Mouse (Mus musculus): ENCODE results near the gene Hbb-bt. TPM values are rescaled to one million over a fixed set of nuclear protein-coding genes. Genes with fewer than 3 reads are reported as not detected.
A peak's percentile ranks its signal among the peaks of the same experiment; 100 is the strongest.
"Not testable (repeated sequence)": the region's sequence is repeated elsewhere in the genome, so short reads cannot be mapped to it uniquely, and the experiment has no call there.

Hbb-bt gene
- total RNA-seq (2022): 1,000 to 10,000 TPM in 1 of 4 experiments, 100 to 1,000 TPM in 3; 208 to 1,111 (median 289) TPM

- no peak for DNase-seq (ENCODE audit: low spot score)
Measured at GRCm38 (mm10) chr7:103813766-103814165, at the start of gene Hbb-bt. Gene Hbb-bt (minus strand): TSS chr7:103813996.

DNA sequence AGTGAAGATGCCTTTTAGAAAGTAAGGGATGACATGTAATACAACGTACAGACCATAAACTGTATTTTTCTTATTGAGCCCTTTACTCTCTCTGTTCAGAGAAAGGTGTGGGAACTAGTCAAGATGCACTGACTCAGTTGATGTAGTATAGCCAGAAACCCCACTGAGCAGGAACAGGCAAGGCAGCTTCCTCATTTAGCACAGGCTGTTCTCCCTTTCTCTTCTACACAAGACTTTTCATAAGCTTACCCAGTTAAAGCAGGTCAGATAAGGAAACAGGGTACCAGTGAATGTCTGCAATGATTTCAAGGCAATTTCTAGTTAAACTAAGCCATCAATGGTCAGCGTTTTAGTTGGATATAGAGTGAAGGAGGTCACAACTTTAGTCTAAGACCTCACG, 47.7 kb upstream of the Hbb-bt start:
- DNase-seq (ENCODE audit: low spot score): no peak

DNA sequence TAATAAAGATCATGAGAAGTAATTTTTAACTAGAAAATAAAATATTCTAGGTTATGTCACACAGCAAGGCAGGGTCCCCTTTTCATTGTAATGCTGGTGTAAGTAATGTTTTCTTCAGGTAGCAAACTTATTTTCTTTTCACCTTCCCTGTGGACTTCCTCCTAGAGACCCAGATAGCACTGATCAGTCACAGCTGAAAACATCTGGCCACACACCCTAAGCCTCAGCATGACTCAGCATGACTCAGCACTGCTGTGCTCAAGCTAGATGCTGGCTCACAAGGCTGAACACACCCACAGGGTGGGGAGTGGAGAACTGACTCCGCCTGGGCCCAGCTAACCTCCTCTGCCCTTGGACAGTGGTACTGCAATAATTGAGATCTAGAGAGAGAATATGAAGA, 47.1 kb upstream of the Hbb-bt start:
- DNase-seq (ENCODE audit: low spot score): peak; percentile 19

DNA sequence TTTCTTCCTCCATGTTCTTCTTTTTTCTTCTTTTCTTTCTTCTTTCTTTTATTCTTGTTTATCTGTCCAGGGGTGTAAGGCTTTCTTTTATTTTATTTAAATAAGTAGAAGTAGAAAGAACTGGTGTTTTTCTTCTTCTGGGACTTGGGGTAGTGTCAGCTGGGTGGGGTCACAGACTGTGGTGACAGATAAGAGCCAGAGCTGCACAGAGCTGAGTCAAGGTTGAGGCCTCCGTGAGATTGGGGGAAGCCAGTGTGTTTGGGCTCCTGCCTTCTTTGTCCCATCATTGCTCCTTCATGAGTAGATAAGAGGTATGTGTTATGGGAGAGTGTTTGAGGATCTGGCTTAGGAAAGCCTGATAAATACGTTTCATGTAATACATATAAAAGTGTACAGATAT, 45.3 kb upstream of the Hbb-bt start:
- DNase-seq (ENCODE audit: low spot score): no peak

DNA sequence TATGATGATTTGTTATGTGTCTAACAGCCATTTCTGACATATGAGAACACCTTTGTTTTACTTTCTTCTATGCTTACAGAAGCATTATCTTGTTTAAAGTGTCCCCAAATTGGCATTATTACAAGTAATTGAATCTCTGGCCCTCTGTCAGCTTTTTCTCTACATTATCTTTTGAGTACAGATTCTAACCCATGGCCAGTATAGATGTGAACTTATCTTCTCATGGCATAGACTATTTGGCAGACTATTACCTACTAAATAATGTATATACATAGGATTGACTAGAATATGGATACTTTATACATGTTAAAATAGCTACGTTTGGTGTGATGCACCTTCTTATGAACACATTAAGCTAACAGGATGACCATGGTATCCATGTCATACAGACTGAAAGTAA, 40.9 kb upstream of the Hbb-bt start:
- no peak for DNase-seq (ENCODE audit: low spot score)

GRCm38 (mm10) chr7:103853090-103853489, 39.3 kb upstream of the Hbb-bt start, which contains the start of gene Hbb-y:
Gene Hbb-y (minus strand): TSS chr7:103853216.
- DNase-seq (ENCODE audit: low spot score): no peak

DNA sequence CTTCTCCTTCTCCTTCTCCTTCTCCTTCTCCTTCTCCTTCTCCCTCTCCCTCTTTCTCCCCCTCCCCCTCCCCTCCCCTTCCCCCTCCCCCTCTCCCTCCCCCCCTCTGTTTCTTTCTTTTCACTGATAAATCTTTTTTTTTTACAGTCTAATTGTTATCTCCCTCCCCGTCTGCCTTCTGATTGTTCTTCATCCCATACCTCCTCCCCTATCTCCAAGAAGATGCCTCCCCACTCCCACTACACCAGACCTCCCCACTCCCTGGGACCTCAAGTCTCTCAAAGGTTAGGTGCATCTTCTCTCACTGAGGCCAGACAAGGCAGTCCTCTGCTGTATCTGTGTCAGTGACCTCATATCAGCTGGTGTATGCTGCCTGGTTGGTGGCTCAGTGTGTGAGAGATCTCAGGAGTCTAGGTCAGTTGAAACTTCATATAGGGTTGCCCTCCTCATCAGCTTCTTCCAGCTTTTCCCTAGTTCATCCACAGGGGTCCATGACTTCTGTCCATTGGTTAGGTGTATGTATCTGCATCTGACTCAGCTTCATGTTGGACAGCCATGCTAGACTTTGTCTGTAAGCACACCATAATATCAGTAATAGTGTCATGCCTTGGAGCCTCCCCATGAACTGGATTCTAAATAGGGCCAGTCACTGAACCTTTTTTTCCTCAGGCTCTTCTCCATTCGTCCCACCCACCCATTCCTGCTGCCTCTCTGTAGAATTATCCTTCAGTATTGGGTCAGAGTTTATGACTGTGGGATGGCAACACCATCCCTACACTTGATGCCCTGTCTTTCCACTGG, 30.9 kb upstream of the Hbb-bt start:
- DNase-seq (ENCODE audit: low spot score): no peak

GRCm38 (mm10) chr7:103843034-103843433, 29.2 kb upstream of the Hbb-bt start, which contains the start of gene Hbb-bh1:
Gene Hbb-bh1 (minus strand): TSS chr7:103843164.
- DNase-seq (ENCODE audit: low spot score): no peak

- no peak for DNase-seq (ENCODE audit: low spot score)
Measured at GRCm38 (mm10) chr7:103840268-103840667, 26.5 kb upstream of the Hbb-bt start, which contains the start of gene Hbb-bh2. Gene Hbb-bh2 (minus strand): TSS chr7:103840520.

GRCm38 (mm10) chr7:103827808-103828207, 14.0 kb upstream of the Hbb-bt start, which contains the start of gene Hbb-bs:
Gene Hbb-bs (minus strand): TSS chr7:103828096.
- no peak for DNase-seq (ENCODE audit: low spot score)

DNA sequence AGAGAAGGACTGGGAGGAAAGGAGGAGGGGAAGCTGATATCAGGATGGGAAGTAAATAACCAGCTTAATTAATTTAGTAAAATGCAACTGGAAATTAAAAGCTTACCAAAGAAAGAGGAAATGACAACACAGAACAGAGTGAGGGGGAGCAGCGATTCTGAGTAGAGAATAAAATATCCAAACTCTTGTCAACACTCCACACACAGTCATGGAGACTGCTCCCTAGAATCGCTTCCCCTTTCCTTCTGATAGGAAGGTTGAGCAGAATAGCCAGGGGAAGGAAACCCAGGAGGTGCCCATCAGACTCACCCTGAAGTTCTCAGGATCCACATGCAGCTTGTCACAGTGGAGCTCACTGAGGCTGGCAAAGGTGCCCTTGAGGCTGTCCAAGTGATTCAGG, 13.3 kb upstream of the Hbb-bt start:
- not testable (repeated sequence) for DNase-seq (ENCODE audit: low spot score)

DNA sequence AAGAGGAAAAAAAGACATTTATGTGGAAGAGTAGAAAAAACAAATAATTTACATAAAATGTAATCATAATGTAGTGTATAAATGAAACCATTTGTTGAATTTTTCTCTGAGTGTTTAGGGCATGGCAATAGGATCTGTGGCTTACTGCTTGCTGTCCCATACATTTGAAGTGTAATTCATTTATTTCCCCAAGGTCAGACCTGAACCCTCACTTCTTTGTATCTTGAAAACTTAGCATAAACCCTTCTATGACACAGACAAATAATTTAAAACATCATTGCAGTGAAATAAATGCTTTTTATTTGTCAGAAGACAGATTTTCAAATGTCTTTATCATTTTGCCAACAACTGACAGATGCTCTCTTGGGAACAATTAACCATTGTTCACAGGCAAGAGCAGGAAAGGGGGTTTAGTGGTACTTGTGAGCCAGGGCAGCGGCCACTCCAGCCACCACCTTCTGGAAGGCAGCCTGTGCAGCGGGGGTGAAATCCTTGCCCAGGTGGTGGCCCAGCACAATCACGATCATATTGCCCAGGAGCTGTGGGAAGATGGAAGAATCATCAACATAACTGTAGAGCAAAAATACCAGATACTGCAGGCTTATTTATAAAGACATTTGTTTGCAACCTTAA, 12.6 kb upstream of the Hbb-bt start:
- DNase-seq (ENCODE audit: low spot score): no peak

DNA sequence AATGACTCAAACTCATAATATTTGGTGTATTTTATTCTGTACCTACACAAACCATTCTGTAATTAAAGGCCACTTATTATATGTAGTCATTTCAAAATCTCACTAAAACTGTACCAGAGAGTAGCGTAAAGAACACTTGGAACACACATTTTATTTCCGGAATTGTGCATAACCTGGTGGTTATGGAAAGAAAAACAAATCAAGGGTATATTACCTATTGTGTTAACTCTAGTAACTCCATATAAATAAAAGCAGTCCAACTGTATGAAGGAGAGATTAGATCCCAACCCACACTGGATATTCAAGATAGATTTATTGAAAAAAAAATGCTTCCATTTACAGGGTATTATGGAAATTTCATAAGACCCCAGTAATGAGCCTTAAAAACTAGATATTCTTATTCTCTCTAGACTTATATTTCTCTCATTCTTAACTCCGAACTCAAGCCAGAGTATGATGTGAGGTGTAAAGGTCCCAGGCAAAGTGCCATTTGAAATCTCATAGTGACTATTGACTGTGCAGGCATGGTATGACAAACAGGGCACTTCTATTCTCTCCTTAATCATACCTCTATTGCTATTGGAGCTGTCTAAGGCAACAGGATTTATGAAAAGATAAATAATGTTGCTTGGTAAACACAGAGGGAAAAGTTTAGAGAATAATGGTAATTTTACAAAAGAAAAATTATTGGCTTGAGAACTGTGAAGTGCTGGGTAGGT, 11.9 kb upstream of the Hbb-bt start:
- no peak for DNase-seq (ENCODE audit: low spot score)

GRCm38 (mm10) chr7:103824597-103824996, 10.8 kb upstream of the Hbb-bt start:
- no peak for DNase-seq (ENCODE audit: low spot score)

DNA sequence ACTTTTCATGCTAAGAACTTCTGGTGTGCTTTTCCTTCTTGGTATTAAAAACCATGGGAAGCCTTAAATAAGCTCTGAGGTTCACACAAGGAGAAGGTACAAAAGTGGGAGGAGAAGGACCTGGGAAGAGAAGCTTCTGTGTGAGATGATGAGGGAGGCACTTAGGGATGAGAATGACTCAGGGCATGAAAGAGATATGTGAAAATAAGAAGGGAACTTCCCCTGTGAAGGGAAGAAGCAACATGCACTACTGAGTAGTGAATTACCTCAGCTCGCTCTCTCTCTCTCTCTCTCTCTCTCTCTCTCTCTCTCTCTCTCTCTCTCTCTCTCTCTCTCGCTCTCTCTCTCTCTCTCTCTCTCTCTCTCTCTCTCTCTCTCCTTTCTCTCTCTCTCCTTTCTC, 1.3 kb upstream of the Hbb-bt start:
- not testable (repeated sequence) for DNase-seq (ENCODE audit: low spot score)

DNA sequence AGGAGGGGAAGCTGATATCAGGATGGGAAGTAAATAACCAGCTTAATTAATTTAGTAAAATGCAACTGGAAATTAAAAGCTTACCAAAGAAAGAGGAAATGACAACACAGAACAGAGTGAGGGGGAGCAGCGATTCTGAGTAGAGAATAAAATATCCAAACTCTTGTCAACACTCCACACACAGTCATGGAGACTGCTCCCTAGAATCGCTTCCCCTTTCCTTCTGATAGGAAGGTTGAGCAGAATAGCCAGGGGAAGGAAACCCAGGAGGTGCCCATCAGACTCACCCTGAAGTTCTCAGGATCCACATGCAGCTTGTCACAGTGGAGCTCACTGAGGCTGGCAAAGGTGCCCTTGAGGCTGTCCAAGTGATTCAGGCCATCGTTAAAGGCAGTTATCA, 644 bp downstream of the Hbb-bt start:
- not testable (repeated sequence) for DNase-seq (ENCODE audit: low spot score)

GRCm38 (mm10) chr7:103812174-103812573, 1.6 kb downstream of the Hbb-bt start:
- no peak for DNase-seq (ENCODE audit: low spot score)

- no peak for DNase-seq (ENCODE audit: low spot score)
Measured at GRCm38 (mm10) chr7:103811223-103811845, 2.5 kb downstream of the Hbb-bt start.

- no peak for DNase-seq (ENCODE audit: low spot score)
Measured at GRCm38 (mm10) chr7:103810746-103811145, 3.0 kb downstream of the Hbb-bt start.

DNA sequence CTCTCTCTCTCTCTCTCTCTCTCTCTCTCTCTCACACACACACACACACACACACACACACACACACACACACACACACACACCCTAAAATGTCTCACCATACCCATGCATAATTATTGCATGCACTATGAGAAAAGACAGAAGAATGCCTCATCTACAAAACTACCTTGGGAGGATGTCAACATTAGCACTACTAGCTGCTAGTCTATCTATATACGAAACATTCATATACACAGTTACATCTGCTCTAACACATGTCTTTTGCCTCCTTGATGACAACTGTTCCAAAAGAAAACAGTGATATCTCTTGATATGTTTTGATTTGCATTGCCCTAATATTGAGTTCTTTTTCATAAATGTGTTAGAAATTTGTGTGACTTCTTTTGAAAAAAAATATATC, 3.5 kb downstream of the Hbb-bt start:
- no peak for DNase-seq (ENCODE audit: low spot score)

- no peak for DNase-seq (ENCODE audit: low spot score)
Measured at GRCm38 (mm10) chr7:103809801-103810155, 4.0 kb downstream of the Hbb-bt start.

All from heart, adult 8-10 months (tissue).